In the genomic region with DNA sequence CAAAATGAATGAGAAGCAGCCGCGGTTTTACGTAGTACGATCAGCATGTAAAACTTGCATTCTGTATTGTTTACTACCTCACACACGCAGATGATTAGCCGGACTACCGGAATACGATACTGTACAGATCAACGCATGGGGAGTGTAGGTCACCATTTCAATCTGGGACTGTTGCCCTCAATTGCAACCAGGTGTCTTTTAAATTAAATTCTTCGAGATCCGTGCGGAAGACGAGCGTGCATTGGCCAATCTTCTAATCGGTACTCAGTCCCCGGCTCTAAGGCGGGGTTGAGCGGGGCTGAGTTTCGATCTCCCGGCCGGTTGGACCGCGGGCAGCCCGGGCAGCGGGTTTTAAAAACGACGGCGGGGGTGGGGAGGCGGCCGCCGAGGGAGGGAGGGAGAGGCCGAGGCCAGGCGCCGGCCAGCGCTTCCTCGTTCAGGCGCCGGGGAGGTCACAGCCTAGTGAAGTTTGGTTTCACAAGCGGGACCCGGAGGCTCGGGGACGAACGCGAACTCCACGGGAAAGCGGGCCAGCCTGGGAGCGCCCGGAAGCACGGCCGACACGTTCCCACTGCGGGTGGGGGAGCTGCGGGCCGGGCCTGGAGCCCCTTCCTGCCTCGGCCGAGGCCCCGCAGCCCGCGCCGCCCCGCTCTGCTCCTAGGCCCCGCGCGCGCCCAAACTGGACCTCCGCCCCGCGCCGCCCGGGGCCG, we compare ENCODE assay signal across 8 mouse cellular contexts. TPM values are rescaled to one million over a fixed set of nuclear protein-coding genes. Genes with fewer than 3 reads are reported as not detected.
A peak's percentile ranks its signal among the peaks of the same experiment; 100 is the strongest.
DNase-seq lines count a peak whose midpoint lies in the region; ATAC-seq lines count a peak whose summit lies in the region.

No protein-coding gene starts in this region.

- WGBS in hindbrain, embryonic 11.5 days, result 1% methylated on average over 56 of the region's 71 CpGs
- under 1% methylated on average over 58 of the region's 71 CpGs for WGBS in macrophage (ENCODE audit: missing documents)

- peaks cover 53% of the 10 kb centered on the region for H3K79me2 ChIP-seq in macrophage (ENCODE audit: inconsistent target)

- no peaks in the 10 kb centered on the region for H3K4me1 ChIP-seq in hindbrain, embryonic 11.5 days (replicated peaks; ENCODE audit: control insufficient read depth, insufficient read depth, low read length)

- DNase-seq in NIH3T3 (ENCODE audit: low read depth), result peak; percentile 66
- DNase-seq in cerebellum, adult 8-10 months, result peak; percentile 65
- peak; percentile 67 for DNase-seq in forelimb bud, embryonic 11.5 days (ENCODE audit: low read depth, low spot score)
- peak; percentile 72 for DNase-seq in hindbrain, embryonic 11.5 days (ENCODE audit: low spot score)
- peak; percentile 36 to 40 for DNase-seq in layer of hippocampus, postnatal 25 days (ENCODE audit: extremely low spot score in 1 of 2, low spot score in 1 of 2)
- peak; percentile 47 for DNase-seq in right cerebral cortex, adult 18-20 months
- peak; percentile 70 for DNase-seq in urinary bladder, adult 2 months (ENCODE audit: low spot score)

- peak; percentile 65 for ATAC-seq in hindbrain, embryonic 11.5 days (ENCODE audit: low FRiP score)

- no peaks in the 10 kb centered on the region for H3K27me3 ChIP-seq in hindbrain, embryonic 11.5 days (ENCODE audit: control insufficient read depth, insufficient read depth, low read length)

- no peaks in the 10 kb centered on the region for H3K36me3 ChIP-seq in hindbrain, embryonic 11.5 days (ENCODE audit: control insufficient read depth, insufficient read depth, low read length)
- H3K36me3 ChIP-seq in macrophage (ENCODE audit: inconsistent target), result no peaks in the 10 kb centered on the region

- H3K27ac ChIP-seq in hindbrain, embryonic 11.5 days (ENCODE audit: low read depth, low read length), result peak overlapping the region; percentile 97
- H3K27ac ChIP-seq in macrophage, result peak overlapping the region; percentile 48

- peak overlapping the region; percentile 93 for H3K9ac ChIP-seq in hindbrain, embryonic 11.5 days (ENCODE audit: low read depth, low read length)

- H3K4me3 ChIP-seq in hindbrain, embryonic 11.5 days (ENCODE audit: low read depth, low read length), result peak overlapping the region; percentile 92
- H3K4me3 ChIP-seq in macrophage (ENCODE audit: inconsistent target), result peak overlapping the region; percentile 71

- peak overlapping the region; percentile 33 for H3K4me2 ChIP-seq in hindbrain, embryonic 11.5 days (replicated peaks; ENCODE audit: low read depth, low read length)

- no peaks in the 10 kb centered on the region for H3K9me3 ChIP-seq in hindbrain, embryonic 11.5 days (ENCODE audit: control insufficient read depth, low read length)

RNA-seq across cellular contexts. Expression of gene Scaf11, which starts 0.7 kb away (rescaled TPM):
- polyA plus RNA-seq in hindbrain, embryonic 11.5 days (2014; fragmentation: Nextera tagmentation; extraction: Ambion mirVana), result 89.8 and 93.2 TPM in 2 replicates
- total RNA-seq in layer of hippocampus, postnatal 25 days (2021), result 10 to 100 TPM; 50.2 to 52.8 TPM
- total RNA-seq in macrophage (2018; cell fraction: chromatin; rRNA removed), result 100 to 1,000 TPM in 13 of 26 experiments, 10 to 100 TPM in 13; 34.0 to 145 (median 104) TPM
- 10 to 100 TPM; 41.2 to 76.9 (median 59.3) TPM for total RNA-seq in macrophage (2018; cell fraction: cytosol; rRNA removed)
- total RNA-seq in macrophage (2018; cell fraction: nucleus; rRNA removed), result 100 to 1,000 TPM in 10 of 26 experiments, 10 to 100 TPM in 16; 40.2 to 148 (median 81.1) TPM
- polyA plus RNA-seq in macrophage (2018), result 46.8 to 54.9 TPM (median 51.0 TPM) in 3 replicates
- 38.1 and 43.5 TPM in 2 replicates for polyA plus RNA-seq in urinary bladder, adult 2 months (2012; rRNA removed)

Comparison
In these comparisons a context has a peak if more than half of its experiments do, and no peak if none do; other contexts are left out.
1. Peak in every context shown above with its lines: DNase-seq, ATAC-seq, H3K4me3 ChIP-seq and H3K27ac ChIP-seq.